Mouse (Mus musculus) R1 (cell line): ENCODE data around the gene Abcb6.

ENCODE experiments used
- DNase-seq: peaks from one replicate; pipeline ENCODE4 v3.0.0-alpha.2; 2018; ENCODE audit warnings: low read depth, low spot score

Abcb6 gene

DNA sequence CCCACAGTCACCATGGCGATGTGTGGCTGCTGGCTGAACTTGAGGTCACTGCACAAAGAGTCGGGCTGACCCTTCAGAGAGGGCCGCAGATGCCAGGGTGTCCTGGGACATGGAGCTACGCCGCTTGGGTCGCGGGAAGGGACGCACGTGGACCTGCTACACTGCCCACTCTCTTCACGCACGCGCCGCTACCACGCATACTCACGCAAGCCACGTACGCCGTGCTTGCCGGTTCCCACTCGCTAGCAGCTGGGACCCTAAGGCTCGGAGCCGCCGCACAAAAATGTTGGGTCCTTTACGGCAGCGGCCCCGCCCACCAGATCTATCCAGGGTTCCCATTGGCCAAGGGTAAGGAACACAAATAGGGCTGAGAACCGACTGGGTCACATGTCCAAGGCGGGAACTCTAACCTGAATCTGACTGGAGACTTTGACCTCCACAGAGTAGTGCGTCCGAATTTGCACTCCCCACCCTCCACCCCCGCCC lies at the start of gene Abcb6:
Gene Abcb6 (minus strand): TSS at position 288 of the 486 bp plus-strand sequence.
- peak; percentile 97 for DNase-seq

DNA sequence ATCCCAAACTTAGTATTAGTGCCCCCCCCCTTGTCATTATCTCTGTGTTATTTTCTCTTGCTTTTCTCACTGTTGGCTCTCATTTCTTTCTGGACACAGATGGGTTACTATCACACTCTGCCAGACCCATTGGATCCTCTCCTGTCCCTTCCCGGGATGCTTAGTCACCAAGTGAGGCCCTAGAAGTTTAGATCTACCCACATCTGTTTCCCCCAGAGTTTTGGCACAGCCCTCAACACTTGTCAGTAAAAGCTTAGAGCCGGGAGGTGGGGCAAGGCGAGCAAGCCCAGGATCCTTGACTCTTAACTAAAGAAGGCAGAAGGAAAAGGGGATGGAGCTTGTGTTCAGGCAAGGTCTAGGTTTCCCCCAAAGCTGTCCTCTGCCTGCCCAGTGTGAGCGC lies 49.0 kb upstream of the Abcb6 start:
- no peak for DNase-seq

DNA sequence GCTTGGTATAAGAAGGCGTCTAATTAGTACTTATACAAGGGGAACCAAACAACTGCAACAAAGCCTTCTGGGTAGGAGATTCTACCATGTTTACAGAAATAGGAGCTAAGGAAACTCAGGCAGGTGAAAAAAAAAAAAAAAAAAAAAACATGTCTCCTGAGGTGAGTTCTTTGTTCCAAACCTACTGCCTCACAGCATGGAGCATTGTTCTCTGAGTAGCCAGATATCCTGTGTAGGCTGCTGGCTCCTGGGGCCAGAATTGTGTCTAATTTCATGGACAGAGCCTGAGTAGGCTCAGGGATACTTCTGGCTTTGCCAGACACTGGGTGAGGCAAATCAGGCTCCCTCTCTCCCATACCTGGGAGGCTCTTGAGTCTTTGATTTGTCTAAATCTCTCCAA lies 47.5 kb upstream of the Abcb6 start:
- peak; percentile 92 for DNase-seq

DNA sequence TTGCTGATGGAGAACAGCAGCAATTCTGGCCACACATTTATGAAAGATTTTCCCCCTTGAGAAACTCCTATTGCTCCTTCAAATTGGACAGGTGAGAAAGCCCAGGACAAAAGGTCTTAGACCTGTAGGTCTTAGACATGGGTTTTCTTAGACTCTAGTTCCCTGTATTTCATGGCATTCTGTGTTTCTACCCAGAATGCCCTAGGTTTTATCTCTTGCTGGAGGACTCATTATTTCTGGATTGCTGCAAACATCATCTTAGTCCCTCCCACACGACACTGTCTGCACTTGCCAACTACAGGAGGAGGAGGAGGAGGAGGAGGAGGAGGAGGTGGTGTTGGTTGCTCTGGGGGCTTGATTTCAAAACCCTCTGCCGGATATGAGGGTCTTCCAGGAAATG lies 45.9 kb upstream of the Abcb6 start:
- DNase-seq = no peak

DNA sequence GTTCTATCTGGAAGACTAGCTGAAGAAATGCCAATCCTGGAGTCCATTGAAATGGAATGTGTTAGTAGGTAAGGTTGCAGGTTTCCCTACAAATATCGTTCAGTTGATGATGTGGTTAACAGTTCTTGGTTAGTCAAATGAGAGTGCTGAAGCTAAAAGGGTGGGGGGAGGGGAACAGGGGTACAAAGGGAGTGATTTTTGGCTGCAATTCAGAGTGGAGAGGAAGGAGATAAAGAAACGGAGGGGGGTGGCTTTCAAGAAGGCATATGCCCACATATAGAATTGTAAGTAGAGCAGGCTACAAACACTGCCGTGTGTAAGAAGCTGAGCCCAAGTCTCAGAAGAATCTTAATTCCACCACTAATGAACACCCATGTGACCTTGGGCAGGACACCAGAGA lies 45.3 kb upstream of the Abcb6 start:
- no peak for DNase-seq

DNA sequence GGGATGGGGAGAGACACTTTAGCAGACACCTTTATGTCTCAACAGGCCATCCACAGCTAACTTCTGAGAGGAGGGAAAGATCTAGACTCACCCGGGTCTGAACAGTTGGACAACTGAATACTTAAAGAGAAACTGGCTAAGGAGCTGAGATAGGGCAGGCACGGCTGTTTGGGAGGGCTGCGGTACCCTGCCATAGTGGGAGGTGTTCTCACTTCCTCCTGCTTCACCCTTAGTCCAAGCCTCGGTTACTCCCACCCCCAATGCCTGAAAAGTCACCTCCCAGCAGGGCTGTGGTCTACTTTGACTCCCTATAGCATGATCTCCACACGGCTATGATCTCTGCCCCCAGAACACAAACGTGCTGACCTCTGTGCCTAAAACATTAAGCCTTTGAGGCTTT lies 43.3 kb upstream of the Abcb6 start:
- DNase-seq = no peak

DNA sequence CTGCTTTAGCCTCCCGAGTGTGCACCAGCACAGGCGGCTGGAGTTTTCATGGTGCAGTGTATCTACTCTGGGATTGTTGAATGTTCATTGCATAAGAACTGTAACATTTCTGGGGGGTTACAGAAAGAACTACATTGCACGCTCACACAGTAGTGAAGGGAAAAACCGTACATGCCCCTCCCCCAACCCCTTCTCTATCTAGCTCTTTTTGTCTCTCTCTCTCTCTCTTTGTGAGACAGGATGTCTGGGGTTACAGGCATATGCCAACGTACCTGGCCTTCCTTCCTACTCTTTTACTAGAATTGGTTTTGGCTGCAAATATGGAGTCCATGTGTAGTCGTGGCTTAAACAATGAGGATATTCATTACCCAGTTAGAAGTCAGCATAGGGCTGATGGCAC lies 42.7 kb upstream of the Abcb6 start:
- DNase-seq = no peak

DNA sequence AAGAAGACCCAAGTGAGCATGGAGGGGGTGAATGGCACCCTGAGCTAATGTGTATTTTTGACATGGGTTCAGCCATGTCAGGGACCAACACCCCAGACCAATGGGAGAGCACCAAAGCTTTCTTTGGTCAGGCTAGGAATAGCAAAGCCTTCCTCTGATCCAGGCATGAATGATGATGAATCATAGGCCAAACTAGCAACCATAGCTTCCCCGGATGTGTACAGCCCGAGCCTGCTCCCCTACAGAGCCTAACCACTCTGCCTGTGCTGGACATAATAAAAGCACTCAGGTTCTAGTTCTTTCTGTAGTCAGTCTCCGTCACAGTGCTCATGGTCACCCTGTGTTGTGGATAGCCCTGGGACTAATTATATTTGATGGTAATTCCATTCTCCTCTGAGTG lies 41.3 kb upstream of the Abcb6 start:
- peak; percentile 57 for DNase-seq

DNA sequence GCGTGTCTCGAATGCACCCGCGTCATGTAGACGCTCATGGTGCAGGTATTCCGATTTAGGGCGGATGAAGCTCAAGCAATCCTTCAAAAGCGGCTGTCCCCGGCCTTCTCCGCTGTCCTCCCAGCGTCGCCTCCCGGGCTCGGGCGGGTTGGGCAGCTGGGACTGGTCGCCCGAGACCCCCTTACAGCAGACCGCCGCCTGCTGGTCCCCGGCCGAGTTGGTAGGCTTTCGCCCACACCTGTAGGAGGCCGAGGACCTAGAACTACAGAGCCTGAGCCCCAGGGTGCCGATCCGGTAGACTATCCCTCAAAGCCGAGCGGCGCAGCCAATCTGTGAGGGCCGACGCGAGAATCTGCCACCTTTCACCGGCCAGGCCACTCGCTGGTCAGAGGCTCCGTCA lies 39.3 kb upstream of the Abcb6 start, which contains the start of gene Tuba4a:
Gene Tuba4a (minus strand): TSS at position 335 of the 400 bp plus-strand sequence.
- DNase-seq = no peak

DNA sequence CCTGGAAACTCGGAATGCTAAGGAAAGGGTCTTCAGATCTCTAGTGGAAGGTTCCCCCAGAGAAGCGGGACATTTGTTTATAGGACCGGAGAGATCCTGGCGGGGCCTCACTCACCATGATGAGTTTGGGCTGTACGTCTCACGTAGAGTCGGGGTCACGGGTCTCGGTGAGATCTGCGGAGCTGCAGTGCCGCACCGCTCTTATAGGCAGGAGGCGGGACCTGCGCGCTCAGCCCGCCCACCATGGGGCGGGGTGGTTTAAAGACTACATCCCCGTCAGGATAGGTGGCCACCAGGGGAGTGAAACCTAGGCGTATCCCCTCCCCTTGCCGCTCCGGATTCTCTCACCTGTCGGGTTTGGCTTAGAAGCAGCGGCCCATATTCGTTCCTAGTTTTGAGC lies 38.9 kb upstream of the Abcb6 start:
- peak; percentile 93 for DNase-seq

DNA sequence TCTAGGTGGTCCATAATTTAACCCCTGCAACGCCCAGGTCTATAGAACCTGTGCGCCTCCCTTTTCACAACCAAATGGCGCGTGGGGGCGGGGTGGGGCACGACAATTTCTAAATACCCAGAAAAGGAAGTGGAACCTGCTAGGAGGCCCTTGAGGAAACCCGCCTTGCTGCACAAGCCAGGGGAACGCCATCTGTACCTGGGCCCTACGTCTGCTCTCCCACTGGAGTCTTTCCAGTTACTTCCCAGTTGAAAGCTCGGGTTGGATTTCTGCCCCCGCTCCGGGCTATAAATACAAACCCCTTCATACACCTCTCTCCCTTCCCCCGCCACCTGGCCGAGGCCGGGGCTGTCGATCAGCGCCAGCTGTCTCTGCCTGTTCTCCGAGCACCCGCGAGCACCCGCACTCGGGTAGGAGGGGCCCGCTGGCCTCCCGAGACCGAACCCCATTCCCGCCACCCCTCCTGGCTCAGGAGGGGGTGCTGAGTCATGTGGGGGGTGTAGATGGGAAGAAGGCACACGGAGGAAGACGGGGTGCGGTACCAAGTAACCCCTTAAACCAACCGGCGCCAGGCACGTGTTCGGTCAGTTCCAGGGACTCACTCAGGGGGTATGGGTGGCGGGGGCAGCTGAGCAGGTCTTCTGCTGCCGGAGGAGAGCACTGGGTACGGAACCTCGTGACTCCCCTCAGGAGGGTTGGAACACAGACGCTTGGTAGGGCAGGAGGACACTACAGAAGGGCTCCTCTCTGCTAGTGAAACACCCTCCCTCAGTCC lies 38.2 kb upstream of the Abcb6 start:
- peak; percentile 46 for DNase-seq

DNA sequence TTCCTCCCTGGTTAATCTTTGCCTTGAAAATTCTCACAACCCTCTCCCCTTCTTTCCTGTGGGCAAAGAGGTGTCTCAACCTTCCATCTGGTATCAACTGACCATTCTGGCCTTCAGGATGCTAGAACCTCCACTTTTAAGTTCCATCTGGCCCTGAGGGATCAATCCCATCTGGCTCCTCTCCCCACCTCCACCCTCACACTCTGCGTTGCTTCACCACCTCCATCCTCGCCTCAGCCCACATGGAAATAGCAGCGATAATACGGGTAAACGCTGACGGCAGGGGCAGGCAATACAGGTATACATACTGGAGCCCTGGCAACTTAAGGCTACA lies 37.7 kb upstream of the Abcb6 start:
- no peak for DNase-seq

DNA sequence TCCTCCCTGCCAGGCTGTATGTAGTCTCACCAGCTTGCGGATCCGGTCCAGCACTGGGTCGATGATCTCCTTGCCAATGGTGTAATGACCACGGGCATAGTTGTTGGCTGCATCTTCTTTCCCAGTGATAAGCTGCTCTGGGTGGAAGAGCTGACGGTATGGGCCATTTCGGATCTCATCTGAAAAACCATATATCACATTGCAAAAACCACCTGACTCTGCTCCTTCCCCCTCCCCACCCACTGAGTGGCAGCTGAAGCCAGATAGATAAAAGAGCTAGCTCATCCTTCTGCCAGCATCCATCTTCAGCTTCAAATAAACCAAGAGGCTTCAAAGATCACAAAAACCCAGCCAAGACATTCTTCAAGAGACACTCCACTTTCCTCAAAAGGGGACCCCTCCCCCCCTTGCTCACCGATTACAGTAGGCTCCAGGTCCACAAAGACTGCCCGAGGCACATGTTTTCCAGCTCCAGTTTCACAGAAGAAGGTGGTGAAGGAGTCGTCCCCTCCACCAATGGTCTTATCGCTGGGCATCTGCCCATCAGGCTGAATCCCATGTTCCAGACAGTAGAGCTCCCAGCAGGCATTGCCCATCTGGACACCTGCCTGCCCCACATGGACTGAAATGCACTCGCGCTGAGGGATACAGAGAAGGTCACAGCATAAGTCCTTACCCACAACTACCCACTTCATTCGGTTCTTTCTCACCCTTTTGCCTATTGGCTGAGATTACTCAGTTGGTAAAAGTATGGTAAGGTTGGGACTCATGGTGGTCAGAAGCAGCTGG lies 36.8 kb upstream of the Abcb6 start:
- DNase-seq = no peak

DNA sequence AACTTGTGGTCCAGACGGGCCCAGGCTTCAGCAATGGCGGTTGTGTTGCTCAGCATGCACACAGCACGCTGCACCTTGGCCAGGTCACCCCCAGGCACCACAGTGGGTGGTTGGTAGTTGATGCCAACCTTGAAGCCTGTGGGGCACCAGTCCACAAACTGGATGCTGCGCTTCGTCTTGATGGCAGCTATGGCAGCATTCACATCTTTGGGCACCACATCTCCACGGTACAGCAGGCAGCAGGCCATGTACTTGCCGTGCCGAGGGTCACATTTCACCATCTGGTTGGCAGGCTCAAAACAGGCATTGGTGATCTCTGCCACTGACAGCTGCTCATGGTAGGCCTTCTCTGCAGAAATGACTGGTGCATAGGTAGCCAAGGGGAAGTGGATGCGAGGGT lies 35.6 kb upstream of the Abcb6 start:
- no peak for DNase-seq

DNA sequence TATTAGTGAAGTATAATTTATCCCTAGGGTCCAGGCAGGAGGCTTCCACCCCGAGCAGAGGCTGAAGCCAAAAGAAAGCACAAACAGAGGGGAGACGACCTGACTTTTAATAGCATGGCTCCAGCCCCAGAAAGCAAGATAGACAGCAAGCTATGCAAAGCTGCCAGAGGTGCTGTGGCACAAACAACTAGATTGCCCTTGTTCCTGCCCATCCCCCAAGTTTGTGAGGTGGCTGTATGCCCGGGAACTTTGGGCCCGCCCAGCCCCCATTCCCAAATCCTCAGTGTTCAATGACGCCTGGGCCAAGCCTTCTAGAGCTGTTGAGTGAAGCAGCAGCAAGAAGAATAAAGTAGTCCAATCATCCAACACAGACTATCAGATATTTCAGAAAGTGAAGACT lies 34.7 kb upstream of the Abcb6 start:
- DNase-seq = no peak

DNA sequence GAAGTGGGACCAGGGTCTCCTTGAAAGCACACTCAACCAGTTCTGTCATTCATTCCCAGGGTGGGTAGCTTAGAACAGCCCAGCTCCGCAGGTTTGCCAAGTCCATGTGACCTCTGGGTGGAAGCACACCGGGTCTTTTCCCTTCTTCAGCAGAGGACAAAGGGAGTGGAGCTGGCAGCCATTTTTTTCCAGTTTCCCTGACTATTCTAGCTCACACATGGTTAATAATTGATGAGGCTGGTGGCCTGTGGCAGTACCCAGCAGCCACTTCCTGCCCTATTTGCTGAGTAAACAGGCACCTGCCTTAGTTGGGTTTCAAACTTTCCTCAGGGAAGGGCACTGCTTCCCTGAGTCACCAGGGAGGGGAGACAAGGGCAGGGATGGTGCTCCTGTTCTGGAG lies 34.2 kb upstream of the Abcb6 start:
- DNase-seq = peak; percentile 58

DNA sequence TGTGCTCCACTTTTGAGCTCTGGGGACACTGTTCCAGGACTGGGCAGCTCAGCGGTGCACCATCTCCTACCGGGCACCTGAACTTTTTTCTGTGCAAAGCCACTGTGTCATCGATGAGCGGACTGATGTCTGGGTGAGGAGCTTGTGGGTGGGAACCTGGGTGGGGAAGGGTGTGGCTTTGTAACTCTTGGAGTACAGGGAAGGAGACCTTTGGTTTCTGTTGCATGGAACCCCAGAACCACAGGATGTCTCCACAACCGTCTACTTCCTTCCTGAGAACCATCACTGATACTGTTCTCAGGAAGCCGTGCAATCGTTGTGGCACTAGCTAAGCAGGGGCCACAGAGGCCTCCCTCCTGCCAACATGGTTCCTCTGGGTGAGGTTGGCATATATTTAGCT lies 32.9 kb upstream of the Abcb6 start:
- DNase-seq = no peak

DNA sequence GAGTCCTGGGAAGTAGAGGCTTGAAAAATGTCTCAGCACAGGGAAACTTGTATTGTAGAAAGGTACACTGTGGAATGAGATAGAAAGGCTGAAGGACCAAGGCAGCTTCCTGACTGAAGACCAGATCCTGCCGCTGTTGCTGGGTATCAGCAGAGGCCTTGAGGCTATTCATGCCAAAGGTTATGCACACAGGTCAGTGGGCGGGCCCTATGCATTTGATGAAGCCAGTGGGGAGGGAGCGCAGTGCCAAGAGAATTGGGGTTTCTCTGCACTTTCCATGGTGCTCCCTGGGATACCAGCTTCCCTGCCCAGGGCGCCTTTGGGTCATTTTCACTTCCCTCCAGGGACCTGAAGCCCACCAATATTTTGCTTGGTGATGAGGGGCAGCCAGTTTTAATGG lies 32.4 kb upstream of the Abcb6 start:
- DNase-seq = no peak

DNA sequence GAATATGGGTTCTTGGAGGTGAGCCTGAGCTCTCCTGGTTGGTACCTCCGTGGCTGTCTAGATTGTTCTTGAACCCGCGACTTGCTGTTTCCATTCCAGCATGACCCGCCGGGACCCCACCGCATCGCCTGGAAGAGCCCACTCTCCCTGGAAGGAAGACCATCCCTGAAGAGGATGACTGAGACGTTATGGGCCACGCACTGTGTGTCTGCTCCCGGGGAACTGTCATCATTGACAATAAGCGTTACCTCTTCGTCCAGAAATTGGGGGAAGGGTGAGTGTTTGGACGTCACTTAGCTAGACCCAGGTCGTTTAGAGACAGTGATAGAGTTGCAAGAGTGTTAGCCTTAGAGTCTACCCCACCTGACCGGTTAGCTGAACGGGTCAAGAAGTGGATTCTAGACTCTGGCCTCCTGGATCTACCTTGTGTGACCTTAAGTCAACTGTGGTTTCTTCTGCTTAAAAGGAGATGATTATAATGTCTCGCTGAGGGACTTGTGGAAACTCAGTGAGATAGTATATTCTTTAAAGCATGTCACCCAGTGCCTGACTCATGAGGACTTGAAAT lies 31.0 kb upstream of the Abcb6 start:
- DNase-seq = no peak

DNA sequence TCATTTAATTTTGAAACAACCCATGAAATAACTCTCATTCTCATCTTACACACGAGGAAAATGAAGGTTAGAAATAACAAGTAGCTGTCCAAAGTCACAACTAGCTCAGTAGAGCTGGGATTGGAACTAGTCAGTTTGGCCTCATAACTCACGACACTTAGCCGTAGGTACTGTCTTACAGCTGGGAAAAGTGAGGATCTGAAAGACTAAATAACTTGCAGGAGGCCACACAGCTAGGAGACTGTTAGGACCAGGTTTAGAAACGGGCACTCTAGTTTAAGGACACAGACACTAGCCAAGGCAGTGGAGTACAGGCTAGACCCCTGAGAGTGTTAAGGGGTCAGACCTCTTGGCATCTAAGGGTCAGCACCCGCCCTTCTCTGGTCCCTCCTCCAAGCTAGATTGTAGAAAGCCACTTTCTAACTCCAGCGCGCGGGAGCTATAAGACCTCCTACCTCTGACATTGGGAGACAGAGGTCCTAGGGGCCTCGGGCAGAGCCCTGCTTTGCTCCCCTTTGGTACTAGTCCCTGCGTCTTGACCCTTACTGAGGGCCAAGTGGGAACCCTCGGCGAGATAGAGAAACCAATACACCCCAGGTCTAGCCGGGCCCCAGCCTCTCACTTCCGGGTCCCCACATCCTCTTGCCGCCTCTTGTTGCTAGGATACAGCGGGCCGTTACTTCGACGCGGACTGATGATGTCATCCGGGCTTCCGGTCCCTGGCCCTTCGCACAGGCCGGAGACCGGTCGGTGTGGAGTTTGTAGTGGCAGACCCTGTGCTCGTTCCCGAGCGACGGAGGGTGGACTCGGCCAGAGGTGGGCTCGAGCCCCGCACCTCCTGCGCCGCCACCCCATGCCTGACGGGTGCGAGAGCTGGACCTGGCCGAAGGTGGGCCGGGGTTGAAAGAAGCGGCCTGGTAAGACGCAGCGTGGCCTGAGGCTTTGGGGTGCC lies 30.2 kb upstream of the Abcb6 start, which contains the start of the genes Glb1l and Stk16:
Gene Glb1l (minus strand): TSS at position 678 of the 952 bp plus-strand sequence.
Gene Stk16 (plus strand): TSS at position 703 of the 952 bp plus-strand sequence.
- DNase-seq = peak; percentile 95

DNA sequence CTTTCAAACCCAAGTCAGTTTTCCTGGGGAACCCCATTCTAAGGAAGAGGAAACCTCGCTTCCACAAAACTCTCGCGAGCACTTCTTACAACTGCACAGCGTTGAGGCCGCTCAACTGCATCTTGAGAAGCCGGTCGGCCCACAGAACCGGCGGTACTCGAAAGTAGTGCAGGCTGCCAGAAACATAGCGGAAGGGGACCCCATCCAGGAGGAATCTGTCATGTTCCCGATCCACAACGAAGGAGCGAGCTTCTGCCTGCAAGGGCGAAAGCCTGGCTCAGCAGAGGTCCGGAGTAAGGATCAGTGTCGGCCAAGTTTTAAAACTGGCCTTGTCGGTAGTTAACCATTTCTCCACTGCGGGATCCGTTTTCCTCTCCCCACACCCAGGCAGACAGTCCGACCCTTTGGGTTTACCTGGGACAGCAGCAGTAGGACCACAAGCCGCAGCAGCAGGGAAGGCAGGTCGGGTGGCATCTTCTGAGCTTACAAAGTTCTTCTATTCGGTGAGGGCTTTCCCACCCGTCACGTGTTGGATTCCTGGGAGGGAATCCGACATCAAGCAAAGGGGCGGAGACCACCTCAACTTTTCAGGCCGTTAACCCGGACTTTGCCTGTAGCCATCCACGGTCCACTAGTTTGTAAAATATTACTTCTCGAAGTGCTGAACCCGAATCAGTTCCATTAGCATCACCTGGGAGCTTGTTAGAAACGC lies 28.9 kb upstream of the Abcb6 start:
- peak; percentile 82 for DNase-seq
